22 mouse cellular contexts compared by ENCODE assay signal in genomic region chr5:148523202-148523971, GRCm38 (mm10). TPM values are rescaled to one million over a fixed set of nuclear protein-coding genes. Genes with fewer than 3 reads are reported as not detected.
DNase-seq lines count a peak whose midpoint lies in the region; ATAC-seq and TF ChIP-seq lines count a peak whose summit lies in the region.
"Had no signal": no experiment of that assay in that cellular context is flagged by ENCODE, and none has a peak within 500 bp of the region (broad histone marks: within the 10 kb centered on the region; RNA-seq: fewer than 3 reads in every experiment).

No protein-coding gene starts in this region.

- H3K27ac ChIP-seq in liver, embryonic 12.5 days: no peak overlapping the region
- H3K27ac ChIP-seq: embryonic facial prominence, embryonic 12.5 days; gastrocnemius, adult 2 months; left cerebral cortex, adult 2 months; liver, embryonic 15.5 days; lung, embryonic 15.5 days; macrophage; midbrain, embryonic 15.5 days had no signal

- H3K4me3 ChIP-seq in G1E (ENCODE audit: low read depth, low read length): no peak overlapping the region
- no peak overlapping the region for H3K4me3 ChIP-seq in liver, embryonic 12.5 days
- H3K4me3 ChIP-seq: embryonic facial prominence, embryonic 12.5 days; gastrocnemius, adult 2 months; left cerebral cortex, adult 2 months; liver, embryonic 15.5 days; lung, embryonic 15.5 days; midbrain, embryonic 15.5 days; myocyte had no signal

- H3K36me3 ChIP-seq in G1E (replicated peaks): peaks cover 12% of the 10 kb centered on the region
- H3K36me3 ChIP-seq in liver, embryonic 12.5 days: no peaks in the 10 kb centered on the region
- H3K36me3 ChIP-seq: embryonic facial prominence, embryonic 12.5 days; liver, embryonic 15.5 days; lung, embryonic 15.5 days; midbrain, embryonic 15.5 days had no signal

- no peak overlapping the region for H3K4me2 ChIP-seq in liver, embryonic 12.5 days
- H3K4me2 ChIP-seq: embryonic facial prominence, embryonic 12.5 days; heart, embryonic 11.5 days; liver, embryonic 15.5 days; lung, embryonic 15.5 days; midbrain, embryonic 15.5 days had no signal

- peak; percentile 50 for ATAC-seq in frontal cortex, adult (ENCODE audit: low TSS enrichment)
- ATAC-seq in G1E (ENCODE audit: extremely low read depth, insufficient number of reproducible peaks, low FRiP score, poor library complexity, severe bottlenecking): 0 out of 2 replicates have a peak, but pooled peaks have one; percentile 17
- no peak for ATAC-seq in liver, embryonic 12.5 days
- ATAC-seq: inflammation-experienced regulatory T-cells, adult 6 months; midbrain, embryonic 15.5 days had no signal

- TF ChIP-seq CTCF in G1E (IDR thresholded peaks at IDR 0.05; ENCODE audit: low read depth, low read length): no peak

- no peaks in the 10 kb centered on the region for H3K9me3 ChIP-seq in G1E (replicated peaks)
- no peaks in the 10 kb centered on the region for H3K9me3 ChIP-seq in liver, embryonic 12.5 days (replicated peaks)
- H3K9me3 ChIP-seq: embryonic facial prominence, embryonic 12.5 days; liver, embryonic 15.5 days; lung, embryonic 15.5 days; midbrain, embryonic 15.5 days had no signal

- no peak overlapping the region for H3K9ac ChIP-seq in liver, embryonic 12.5 days
- H3K9ac ChIP-seq: embryonic facial prominence, embryonic 12.5 days; liver, embryonic 15.5 days; lung, embryonic 15.5 days; midbrain, embryonic 15.5 days had no signal

- no peaks in the 10 kb centered on the region for H3K27me3 ChIP-seq in G1E (ENCODE audit: insufficient read depth, low read length)
- H3K27me3 ChIP-seq in liver, embryonic 12.5 days (replicated peaks): no peaks in the 10 kb centered on the region
- H3K27me3 ChIP-seq: embryonic facial prominence, embryonic 12.5 days; liver, embryonic 15.5 days; lung, embryonic 15.5 days; midbrain, embryonic 15.5 days had no signal

- DNase-seq in frontal cortex, postnatal 14 days (ENCODE audit: low spot score in 2 of 2): no peak
- DNase-seq in 3T3-L1 (ENCODE audit: low read depth, low spot score) (peak; percentile 54), G1E (ENCODE audit: low spot score) (no peak)
- peak; percentile 29 for DNase-seq in induced T-regulatory cell, adult 2 months (ENCODE audit: low read depth)
- no peak for DNase-seq in cerebellum, adult 18-20 months
- DNase-seq in layer of hippocampus, postnatal 14 days (ENCODE audit: low spot score in 2 of 2): no peak
- DNase-seq: adrenal gland, adult 2 months; cerebellum, adult 2 months; cerebellum, postnatal 25 days; gastrocnemius, adult 2 months; kidney, postnatal 36 days had no signal

- WGBS in liver, embryonic 12.5 days (ENCODE audit: insufficient replicate concordance): 61% methylated on average over 5 of the region's 5 CpGs

- peaks cover 16% of the 10 kb centered on the region for H3K4me1 ChIP-seq in G1E (ENCODE audit: insufficient read depth, low read depth, low read length)
- H3K4me1 ChIP-seq in liver, embryonic 12.5 days: peaks cover 10% of the 10 kb centered on the region

RNA-seq across cellular contexts. Expression of gene Ubl3, which starts 29.2 kb away (rescaled TPM):
- total RNA-seq in G1E (2014; fragmentation: Nextera tagmentation): 31.0 and 34.4 TPM in 2 replicates
- total RNA-seq in G1E (2017): 36.4 and 38.7 TPM in 2 replicates
- polyA plus RNA-seq in G1E (2012): 20.9 and 23.5 TPM in 2 replicates
- 34.0 and 36.3 TPM in 2 replicates for polyA plus RNA-seq in liver, embryonic 12.5 days (2016; fragmentation: Nextera tagmentation; extraction: Ambion mirVana)
- total RNA-seq in layer of hippocampus, postnatal 14 days (2021): 100 to 1,000 TPM; 198 to 222 TPM

Comparison
In these comparisons a context has a peak if more than half of its experiments do, and no peak if none do; other contexts are left out.
1. DNase-seq: peak in 3T3-L1 (single experiment) and induced T-regulatory cell, adult 2 months (single experiment); none in frontal cortex, postnatal 14 days (0 of 2), G1E (single experiment), cerebellum, adult 18-20 months (0 of 2) and layer of hippocampus, postnatal 14 days (0 of 2).
2. RNA of gene Ubl3, which starts 29.2 kb away (total RNA-seq): 198 to 222 TPM in layer of hippocampus, postnatal 14 days; 31.0 to 38.7 TPM in G1E; every median in the first group is over 4 times any median in the second.